Mouse (Mus musculus) testis, adult 2 months (tissue): ENCODE results near the gene Prkn. TPM values are rescaled to one million over a fixed set of nuclear protein-coding genes. Genes with fewer than 3 reads are reported as not detected.

Source experiments
- H3K27ac ChIP-seq: fragments of 200-500 bp; 2 replicates; pipeline ENCODE4 v1.5.1; 2012; ENCODE audit warnings: low read depth, low read length; ENCODE audit not compliant: control insufficient read depth, insufficient read depth
- H3K27me3 ChIP-seq: fragments of 200-500 bp; 2 replicates; pipeline ENCODE4 v1.6.1; 2012; ENCODE audit warnings: mild to moderate bottlenecking, low read length, moderate library complexity; ENCODE audit not compliant: control insufficient read depth, insufficient read depth
- H3K36me3 ChIP-seq: fragments of 200-500 bp; 2 replicates; pipeline ENCODE4 v1.6.1; 2012; ENCODE audit warnings: mild to moderate bottlenecking, low read length; ENCODE audit not compliant: control insufficient read depth, insufficient read depth
- H3K4me1 ChIP-seq: fragments of 200-500 bp; 2 replicates; pipeline ENCODE4 v1.6.1; 2012; ENCODE audit warnings: low read length; ENCODE audit not compliant: control insufficient read depth, insufficient read depth
- H3K4me3 ChIP-seq: fragments of 200-500 bp; 2 replicates; pipeline ENCODE4 v1.5.1; 2012; ENCODE audit warnings: low read depth, mild to moderate bottlenecking, low read length, moderate library complexity, mixed read lengths; ENCODE audit not compliant: control insufficient read depth
- CTCF ChIP-seq: fragments of 200-500 bp; IDR thresholded peaks from 2 replicates; pipeline ENCODE4 v1.5.1; 2012; ENCODE audit warnings: low read depth, mild to moderate bottlenecking, inconsistent platforms, low read length, moderate library complexity; ENCODE audit not compliant: control insufficient read depth, insufficient read depth, insufficient replicate concordance
- POLR2A ChIP-seq: fragments of 200-500 bp; IDR thresholded peaks from 2 replicates; pipeline ENCODE4 v1.6.1; 2012; ENCODE audit warnings: low read depth, mild to moderate bottlenecking, inconsistent platforms, low read length, moderate library complexity; ENCODE audit not compliant: control insufficient read depth
- polyA plus RNA-seq: library from polyadenylated mRNA; depleted of rRNA; stranded (reverse); fragments of >200 nt; gene quantifications from 2 replicates; pipeline ENCODE4 v1.2.3, GENCODE M21; 2012

Gene Prkn
- polyA plus RNA-seq, 1 experiment = 13.2 TPM

DNA sequence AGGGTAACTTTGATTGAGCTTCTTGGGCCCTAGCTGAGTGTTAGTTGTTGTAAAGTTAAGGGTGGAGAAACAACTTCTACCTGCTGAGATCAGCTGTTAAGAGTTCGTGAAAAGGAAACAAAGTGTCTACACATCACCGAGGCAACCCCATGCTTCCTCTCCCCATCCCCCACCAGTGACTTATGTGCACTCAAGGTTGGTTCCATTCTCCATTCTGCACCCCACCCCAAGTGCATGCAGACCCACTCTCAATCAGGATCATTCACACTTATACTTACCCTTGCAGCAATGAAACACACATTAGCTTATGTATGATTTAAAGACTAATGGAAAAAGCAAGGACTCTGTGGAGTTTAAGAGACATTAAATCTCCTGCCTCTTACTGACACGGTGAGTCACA lies 691.9 kb downstream of the Prkn start:
- TF ChIP-seq POLR2A = no peak
- no peak for TF ChIP-seq CTCF

DNA sequence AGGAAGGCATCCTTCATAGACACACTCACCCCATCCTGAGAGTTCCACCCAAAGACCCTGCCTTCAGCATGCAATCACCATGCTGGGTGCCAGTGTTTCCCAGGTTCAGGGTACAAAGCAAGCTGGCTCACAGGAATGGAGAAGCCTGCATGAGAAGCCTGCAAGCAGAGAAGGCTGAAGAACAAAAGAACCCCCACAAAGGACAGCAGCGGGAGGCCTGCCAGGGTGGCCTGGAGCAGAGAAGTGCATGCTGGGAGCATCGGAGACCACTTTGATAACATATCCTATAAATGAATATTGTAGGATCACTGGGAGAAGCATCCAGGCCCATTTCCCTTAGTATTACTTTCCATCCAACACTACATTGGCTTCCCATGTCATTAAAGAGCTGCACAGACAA lies 692.6 kb downstream of the Prkn start:
- Histone ChIP-seq H3K27me3 (no peaks in the 10 kb centered on the region), H3K36me3 (no peaks in the 10 kb centered on the region), H3K4me1 (no peaks in the 10 kb centered on the region), H3K27ac (no peak overlapping the region), H3K4me3 (no peak overlapping the region)
- no peak for TF ChIP-seq CTCF
- no peak for TF ChIP-seq POLR2A

More for the DNA sequence above, 691.9 kb downstream of the Prkn start:
- Histone ChIP-seq H3K36me3 (no peaks in the 10 kb centered on the region), H3K4me3 (no peak overlapping the region), H3K4me1 (no peaks in the 10 kb centered on the region), H3K27ac (no peak overlapping the region), H3K27me3 (no peaks in the 10 kb centered on the region)

DNA sequence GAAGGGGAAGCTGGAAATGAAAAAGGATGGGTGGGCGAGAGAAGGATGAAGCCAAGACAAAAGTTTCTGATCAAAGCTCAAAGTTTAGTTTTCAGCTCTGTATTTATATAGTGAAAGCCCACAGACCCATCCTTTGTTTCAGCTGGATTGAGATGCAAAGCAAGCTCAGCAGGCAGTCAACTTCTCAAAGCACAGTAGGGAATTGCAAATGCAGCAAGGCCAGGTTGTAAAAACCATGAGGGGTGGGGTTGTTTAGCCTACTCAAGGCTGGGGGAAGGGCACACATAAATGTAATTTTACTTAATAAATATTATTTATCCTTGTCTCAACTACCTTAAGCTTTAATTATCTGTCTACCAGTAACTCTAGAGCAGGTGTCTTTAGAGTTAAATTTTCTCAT lies 693.7 kb downstream of the Prkn start:
- no peak for TF ChIP-seq CTCF
- no peak for TF ChIP-seq POLR2A
- H3K36me3 ChIP-seq = no peaks in the 10 kb centered on the region
- H3K27ac ChIP-seq = no peak overlapping the region
- H3K4me3 ChIP-seq = no peak overlapping the region
- no peaks in the 10 kb centered on the region for H3K4me1 ChIP-seq
- H3K27me3 ChIP-seq = no peaks in the 10 kb centered on the region

DNA sequence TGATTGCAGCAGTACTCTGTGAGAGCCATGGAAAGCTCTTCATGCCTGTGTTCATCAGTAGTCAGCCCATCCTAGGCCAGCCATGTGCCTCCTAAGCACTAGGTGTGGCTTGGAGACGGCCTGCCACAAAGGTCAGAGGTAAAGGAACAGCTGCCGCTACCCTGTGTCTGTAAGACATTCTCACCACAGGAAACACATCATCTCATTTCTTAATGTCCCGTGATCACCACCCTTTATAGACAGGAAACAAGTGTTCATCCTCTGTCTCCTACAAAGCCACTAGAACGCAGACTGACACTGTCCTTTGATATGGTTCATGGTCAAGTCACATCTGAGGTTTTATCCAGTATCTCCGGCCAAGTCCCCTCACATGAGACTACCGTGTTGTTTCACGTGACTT lies 698.6 kb downstream of the Prkn start:
- no peak overlapping the region for H3K4me3 ChIP-seq
- no peaks in the 10 kb centered on the region for H3K36me3 ChIP-seq
- H3K27me3 ChIP-seq = no peaks in the 10 kb centered on the region
- H3K4me1 ChIP-seq = no peaks in the 10 kb centered on the region
- no peak for TF ChIP-seq CTCF
- TF ChIP-seq POLR2A = no peak
- no peak overlapping the region for H3K27ac ChIP-seq

DNA sequence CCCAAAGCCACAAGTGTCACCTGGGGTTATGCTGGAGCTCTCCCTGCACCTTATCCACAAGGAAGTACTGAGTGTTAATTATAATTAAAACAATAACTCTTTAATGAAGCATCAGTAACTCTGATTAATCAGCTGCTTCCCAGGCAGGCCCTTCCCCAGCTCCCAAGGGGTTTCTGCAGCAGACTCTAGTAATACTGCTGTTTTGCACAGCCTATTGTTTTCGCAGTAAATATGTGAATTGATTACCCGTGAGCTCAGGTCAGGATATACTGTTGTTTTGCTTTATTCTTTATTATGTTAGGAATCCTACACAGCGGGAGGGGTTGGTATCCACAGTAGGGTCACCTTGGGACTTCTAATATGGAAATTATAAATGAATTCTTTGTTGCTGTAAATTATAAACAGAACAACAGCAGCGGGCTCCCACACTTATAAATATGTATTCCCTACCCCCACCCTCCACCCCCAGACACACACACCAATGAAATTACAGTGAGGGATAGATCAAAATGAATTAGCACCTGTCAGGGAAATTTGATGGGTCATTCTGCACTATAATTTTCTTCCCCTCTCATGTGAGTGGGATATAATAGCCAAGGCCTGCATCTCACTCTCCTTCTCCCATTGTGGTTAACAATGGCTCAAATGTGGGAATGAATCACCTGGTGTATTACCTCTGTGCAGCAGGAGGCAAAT lies 701.9 kb downstream of the Prkn start:
- Histone ChIP-seq H3K36me3 (no peaks in the 10 kb centered on the region), H3K4me3 (no peak overlapping the region), H3K27me3 (no peaks in the 10 kb centered on the region), H3K4me1 (no peaks in the 10 kb centered on the region), H3K27ac (no peak overlapping the region)
- no peak for TF ChIP-seq POLR2A

DNA sequence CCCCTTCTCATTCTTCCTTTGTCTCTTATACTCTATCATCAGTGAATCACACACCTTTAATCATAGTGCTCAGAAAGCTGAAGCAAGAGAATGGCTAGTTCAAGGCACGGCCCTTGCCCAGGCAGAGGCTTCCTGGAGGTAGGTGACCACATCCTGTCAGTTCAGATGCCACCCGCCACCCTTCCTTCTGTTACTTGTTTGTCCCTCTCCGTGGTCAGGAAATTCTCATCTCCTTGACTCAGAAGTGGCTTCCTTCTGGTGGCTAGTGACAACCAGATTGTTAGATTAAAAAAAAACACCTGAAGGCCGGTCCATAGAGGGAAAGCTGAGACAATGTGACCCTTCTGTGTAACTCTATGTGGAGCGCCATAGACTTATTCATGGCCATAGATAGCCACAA lies 710.4 kb downstream of the Prkn start:
- Histone ChIP-seq H3K4me3 (no peak overlapping the region), H3K27ac (no peak overlapping the region), H3K27me3 (no peaks in the 10 kb centered on the region), H3K36me3 (no peaks in the 10 kb centered on the region), H3K4me1 (no peaks in the 10 kb centered on the region)
- no peak for TF ChIP-seq POLR2A
- TF ChIP-seq CTCF = no peak

DNA sequence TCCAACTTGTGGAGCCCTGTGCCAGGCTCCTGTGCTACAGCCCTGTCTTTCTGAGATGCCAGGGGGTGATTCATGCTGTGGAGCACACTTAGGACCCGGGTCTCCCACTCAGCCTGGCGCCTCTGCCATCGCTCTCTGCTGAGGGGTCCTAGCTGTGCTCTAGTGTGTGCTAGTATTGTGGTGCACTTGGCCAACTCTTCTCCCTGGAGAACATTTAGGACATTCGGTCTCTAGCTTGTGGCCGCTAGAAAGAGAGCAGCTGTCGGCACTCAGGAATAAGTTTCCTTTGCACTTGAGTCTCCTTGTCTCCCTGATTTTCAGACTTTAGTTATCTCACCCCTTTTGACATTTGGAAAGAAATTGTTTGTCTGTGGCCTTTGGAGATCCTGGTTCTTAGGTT lies 725.5 kb downstream of the Prkn start:
- Histone ChIP-seq H3K4me3 (no peak overlapping the region), H3K27ac (no peak overlapping the region), H3K36me3 (no peaks in the 10 kb centered on the region), H3K27me3 (no peaks in the 10 kb centered on the region), H3K4me1 (no peaks in the 10 kb centered on the region)
- no peak for TF ChIP-seq POLR2A
- no peak for TF ChIP-seq CTCF

DNA sequence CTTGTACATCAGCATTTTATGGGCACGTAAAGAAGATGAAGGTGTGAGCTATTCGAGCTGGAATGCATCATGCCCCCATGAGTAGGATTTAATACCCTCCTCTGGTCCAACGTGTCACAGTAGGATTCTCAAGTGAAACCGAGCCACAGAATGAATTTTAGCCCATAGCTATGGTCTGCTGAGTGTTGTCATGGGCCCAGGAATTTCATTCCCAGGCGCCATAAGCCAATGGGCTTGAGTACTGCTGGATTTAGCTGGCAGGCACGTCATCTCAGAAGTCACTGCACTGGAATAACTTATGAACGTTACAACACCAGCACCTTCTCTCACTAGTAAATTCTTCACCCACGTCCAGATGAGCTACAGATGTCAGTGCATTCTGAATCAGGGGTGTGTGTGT lies 730.2 kb downstream of the Prkn start:
- Histone ChIP-seq H3K4me1 (no peaks in the 10 kb centered on the region), H3K27me3 (no peaks in the 10 kb centered on the region), H3K27ac (no peak overlapping the region), H3K4me3 (no peak overlapping the region), H3K36me3 (no peaks in the 10 kb centered on the region)
- no peak for TF ChIP-seq CTCF
- no peak for TF ChIP-seq POLR2A
